Mouse (Mus musculus): ENCODE measurements at regions not wholly inside any gene's neighbourhood (a gene's known extent, or its start where the extent isn't known, plus 50 kb on each side); places are given as distances from the start of the nearest gene placed in this dataset.
"Not testable (repeated sequence)": the region's sequence is repeated elsewhere in the genome, so short reads cannot be mapped to it uniquely, and the experiment has no call there.

DNA sequence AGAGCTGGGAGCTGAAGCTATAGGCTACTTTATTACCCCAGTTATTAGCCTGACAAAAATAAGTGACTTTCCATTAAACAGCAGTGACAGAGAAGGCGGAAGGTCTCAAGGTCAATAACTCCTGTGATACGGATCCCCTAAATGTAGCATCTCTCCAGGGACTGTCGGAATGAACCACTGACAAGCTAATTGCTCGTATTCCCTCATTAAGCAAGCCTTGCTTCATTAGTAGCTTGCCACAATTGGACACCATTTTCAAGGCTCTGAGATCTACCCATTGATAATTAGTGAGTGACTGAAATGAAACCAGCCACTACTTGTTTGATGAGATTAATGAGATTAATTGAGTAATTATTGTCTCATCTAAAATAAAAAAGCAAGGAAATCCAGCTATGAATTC, 99.8 kb upstream of the Slc25a13 start:
- Histone ChIP-seq H3K27ac (ENCODE audit: low read depth, low read length) (no peak overlapping the region), H3K9me3 (ENCODE audit: control insufficient read depth, low read length) (no peaks in the 10 kb centered on the region), H3K4me1 (ENCODE audit: control insufficient read depth, insufficient read depth, low read length) (no peaks in the 10 kb centered on the region), H3K9ac (ENCODE audit: low read length) (no peak overlapping the region), H3K27me3 (ENCODE audit: control insufficient read depth, insufficient read depth, low read length) (no peaks in the 10 kb centered on the region), H3K4me3 (ENCODE audit: low read depth, low read length) (no peak overlapping the region), H3K36me3 (ENCODE audit: control insufficient read depth, insufficient read depth, low read length) (no peaks in the 10 kb centered on the region), H3K4me2 (ENCODE audit: low read depth) (no peak overlapping the region)
- no peak for DNase-seq (ENCODE audit: low spot score)
- 79% methylated on average over 4 of the region's 4 CpGs for WGBS
- no peak for ATAC-seq (ENCODE audit: insufficient read depth, low FRiP score, low TSS enrichment)

DNA sequence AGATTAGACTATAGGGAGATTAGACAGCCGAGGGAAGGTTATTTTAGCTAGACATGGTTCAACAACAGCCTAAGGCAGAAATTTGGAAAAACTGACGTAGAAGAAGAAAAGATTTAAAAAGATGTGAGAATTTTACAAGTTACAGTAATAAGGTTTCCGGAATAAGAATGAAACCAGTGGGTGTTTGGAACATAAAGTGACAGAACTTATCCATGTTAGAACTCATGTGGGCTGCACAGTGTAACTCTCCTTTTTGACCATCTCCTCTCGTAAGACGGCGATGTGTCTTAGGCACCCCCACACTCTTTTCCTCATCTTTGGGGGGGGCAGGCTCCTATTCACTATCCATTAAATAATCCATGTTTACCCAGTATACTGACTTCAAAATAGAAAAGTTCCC, 96.2 kb upstream of the Slc25a13 start:
- Histone ChIP-seq H3K4me1 (ENCODE audit: control insufficient read depth, insufficient read depth, low read length) (no peaks in the 10 kb centered on the region), H3K4me3 (ENCODE audit: low read depth, low read length) (no peak overlapping the region), H3K9ac (ENCODE audit: low read length) (no peak overlapping the region), H3K27ac (ENCODE audit: low read depth, low read length) (no peak overlapping the region), H3K4me2 (ENCODE audit: low read depth) (no peak overlapping the region), H3K9me3 (ENCODE audit: control insufficient read depth, low read length) (no peaks in the 10 kb centered on the region), H3K27me3 (ENCODE audit: control insufficient read depth, insufficient read depth, low read length) (no peaks in the 10 kb centered on the region), H3K36me3 (ENCODE audit: control insufficient read depth, insufficient read depth, low read length) (no peaks in the 10 kb centered on the region)
- WGBS, result 93% methylated on average over 6 of the region's 6 CpGs
- ATAC-seq (ENCODE audit: insufficient read depth, low FRiP score, low TSS enrichment) (no peak), DNase-seq (ENCODE audit: low spot score) (no peak)

DNA sequence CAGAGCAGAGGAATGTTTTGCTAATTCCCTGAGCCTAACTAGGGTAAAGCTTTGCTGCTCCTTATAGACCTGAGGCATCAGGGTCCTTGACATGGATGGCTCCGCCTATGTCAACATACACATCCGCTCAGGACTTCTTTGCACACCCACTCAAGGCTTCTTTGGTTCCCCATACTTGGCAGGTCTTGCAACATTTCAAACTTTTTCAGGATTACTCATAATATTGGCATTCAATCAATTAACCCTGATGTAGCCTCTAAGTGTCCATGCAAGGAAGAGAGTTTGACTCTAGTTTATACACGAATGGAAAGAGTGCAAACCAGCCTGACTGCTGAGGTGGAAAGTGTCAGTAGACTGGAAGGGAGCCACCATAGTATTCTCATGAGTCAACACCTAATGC, 93.2 kb upstream of the Slc25a13 start:
- no peak overlapping the region for H3K4me3 ChIP-seq (ENCODE audit: low read depth, low read length)
- no peaks in the 10 kb centered on the region for H3K4me1 ChIP-seq (ENCODE audit: control insufficient read depth, insufficient read depth, low read length)
- 85% methylated on average over 3 of the region's 3 CpGs for WGBS
- no peak overlapping the region for H3K4me2 ChIP-seq (ENCODE audit: low read depth)
- H3K27me3 ChIP-seq (ENCODE audit: control insufficient read depth, insufficient read depth, low read length), result no peaks in the 10 kb centered on the region
- H3K9me3 ChIP-seq (ENCODE audit: control insufficient read depth, low read length), result no peaks in the 10 kb centered on the region
- H3K9ac ChIP-seq (ENCODE audit: low read length), result no peak overlapping the region
- ATAC-seq (ENCODE audit: insufficient read depth, low FRiP score, low TSS enrichment) (no peak), DNase-seq (ENCODE audit: low spot score) (no peak)
- no peaks in the 10 kb centered on the region for H3K36me3 ChIP-seq (ENCODE audit: control insufficient read depth, insufficient read depth, low read length)
- no peak overlapping the region for H3K27ac ChIP-seq (ENCODE audit: low read depth, low read length)

DNA sequence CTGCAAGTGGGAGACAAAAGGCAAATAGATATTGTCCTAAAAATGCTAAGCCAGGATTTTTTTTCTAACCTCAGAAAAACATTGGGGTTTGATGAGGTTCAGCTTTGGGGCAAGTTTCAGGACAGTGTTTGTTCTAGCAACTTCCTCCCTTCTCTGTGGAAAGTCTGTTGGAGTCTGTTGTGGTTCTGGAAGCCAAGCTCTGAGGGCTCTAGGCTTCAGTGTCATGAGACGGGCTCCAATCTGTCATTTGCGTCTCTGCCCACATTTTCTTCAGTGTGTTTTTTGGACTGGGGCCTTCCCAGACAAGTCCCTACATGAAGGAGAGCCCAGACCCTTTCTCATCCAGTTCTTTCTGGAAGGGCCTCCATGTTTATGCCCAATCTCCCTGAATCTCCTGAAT, 90.6 kb upstream of the Slc25a13 start:
- no peak overlapping the region for H3K27ac ChIP-seq (ENCODE audit: low read depth, low read length)
- no peak for DNase-seq (ENCODE audit: low spot score)
- no peaks in the 10 kb centered on the region for H3K9me3 ChIP-seq (ENCODE audit: control insufficient read depth, low read length)
- ATAC-seq (ENCODE audit: insufficient read depth, low FRiP score, low TSS enrichment), result no peak
- WGBS, result 93% methylated on average over 2 of the region's 2 CpGs
- no peak overlapping the region for H3K4me2 ChIP-seq (ENCODE audit: low read depth)
- no peaks in the 10 kb centered on the region for H3K27me3 ChIP-seq (ENCODE audit: control insufficient read depth, insufficient read depth, low read length)
- no peak overlapping the region for H3K4me3 ChIP-seq (ENCODE audit: low read depth, low read length)
- no peak overlapping the region for H3K9ac ChIP-seq (ENCODE audit: low read length)
- no peaks in the 10 kb centered on the region for H3K4me1 ChIP-seq (ENCODE audit: control insufficient read depth, insufficient read depth, low read length)
- H3K36me3 ChIP-seq (ENCODE audit: control insufficient read depth, insufficient read depth, low read length), result no peaks in the 10 kb centered on the region

DNA sequence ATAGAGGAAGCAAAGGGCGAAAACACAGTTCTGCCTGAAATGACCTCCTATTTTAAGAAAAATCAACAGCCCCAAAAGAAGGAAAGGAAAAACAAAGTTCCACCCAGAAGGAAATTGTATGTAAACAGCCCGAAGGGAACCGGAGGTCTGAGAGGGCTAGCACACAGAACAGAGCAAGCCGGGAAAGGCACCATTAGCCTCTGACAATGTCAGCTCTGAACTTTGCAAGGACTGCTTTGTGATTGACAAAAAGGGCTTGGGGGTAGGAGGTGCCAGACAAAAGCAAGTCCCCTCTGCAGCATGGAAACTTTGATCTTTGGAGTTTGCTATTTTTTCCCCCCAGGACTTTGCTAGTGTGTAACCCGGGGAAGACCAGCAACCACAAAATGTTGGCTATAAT, 86.8 kb upstream of the Slc25a13 start:
- H3K36me3 ChIP-seq (ENCODE audit: control insufficient read depth, insufficient read depth, low read length), result no peaks in the 10 kb centered on the region
- H3K27me3 ChIP-seq (ENCODE audit: control insufficient read depth, insufficient read depth, low read length), result no peaks in the 10 kb centered on the region
- H3K27ac ChIP-seq (ENCODE audit: low read depth, low read length), result no peak overlapping the region
- no peak overlapping the region for H3K4me3 ChIP-seq (ENCODE audit: low read depth, low read length)
- H3K4me2 ChIP-seq (ENCODE audit: low read depth), result no peak overlapping the region
- H3K4me1 ChIP-seq (ENCODE audit: control insufficient read depth, insufficient read depth, low read length), result no peaks in the 10 kb centered on the region
- ATAC-seq (ENCODE audit: insufficient read depth, low FRiP score, low TSS enrichment) (no peak), DNase-seq (ENCODE audit: low spot score) (no peak)
- H3K9ac ChIP-seq (ENCODE audit: low read length), result no peak overlapping the region
- H3K9me3 ChIP-seq (ENCODE audit: control insufficient read depth, low read length), result no peaks in the 10 kb centered on the region
- 27% methylated on average over 5 of the region's 5 CpGs for WGBS

DNA sequence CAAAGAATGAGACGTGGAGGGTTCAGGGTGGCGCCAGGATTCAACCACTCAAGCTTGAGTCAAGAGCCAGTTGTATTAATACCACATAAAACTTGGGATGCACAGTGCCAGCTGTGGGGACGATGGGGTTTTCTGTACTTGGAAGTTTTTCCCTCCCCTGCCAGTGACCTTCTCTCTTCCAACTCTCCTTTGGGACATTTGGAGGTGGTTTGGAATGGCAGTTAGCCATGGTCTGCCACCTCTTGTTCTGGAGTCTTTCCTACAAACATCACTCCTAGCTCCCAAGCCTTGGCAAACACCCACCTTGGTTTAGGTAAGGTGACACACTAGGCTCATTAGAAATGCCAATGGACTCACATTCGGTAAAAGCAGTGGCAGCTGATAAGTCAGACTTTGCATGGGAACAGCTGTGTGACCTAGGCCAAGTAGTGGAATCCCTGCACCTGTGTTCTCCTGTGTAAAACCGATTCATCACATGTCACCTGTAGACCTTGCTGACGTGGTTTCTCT, 84.1 kb upstream of the Slc25a13 start:
- H3K4me3 ChIP-seq (ENCODE audit: low read depth, low read length), result no peak overlapping the region
- ATAC-seq (ENCODE audit: insufficient read depth, low FRiP score, low TSS enrichment), result no peak
- H3K9me3 ChIP-seq (ENCODE audit: control insufficient read depth, low read length), result no peaks in the 10 kb centered on the region
- DNase-seq (ENCODE audit: low spot score), result no peak
- no peak overlapping the region for H3K9ac ChIP-seq (ENCODE audit: low read length)
- no peaks in the 10 kb centered on the region for H3K36me3 ChIP-seq (ENCODE audit: control insufficient read depth, insufficient read depth, low read length)
- H3K4me2 ChIP-seq (ENCODE audit: low read depth), result no peak overlapping the region
- no peaks in the 10 kb centered on the region for H3K4me1 ChIP-seq (ENCODE audit: control insufficient read depth, insufficient read depth, low read length)
- H3K27ac ChIP-seq (ENCODE audit: low read depth, low read length), result no peak overlapping the region
- WGBS, result 87% methylated on average over 6 of the region's 6 CpGs
- H3K27me3 ChIP-seq (ENCODE audit: control insufficient read depth, insufficient read depth, low read length), result no peaks in the 10 kb centered on the region

DNA sequence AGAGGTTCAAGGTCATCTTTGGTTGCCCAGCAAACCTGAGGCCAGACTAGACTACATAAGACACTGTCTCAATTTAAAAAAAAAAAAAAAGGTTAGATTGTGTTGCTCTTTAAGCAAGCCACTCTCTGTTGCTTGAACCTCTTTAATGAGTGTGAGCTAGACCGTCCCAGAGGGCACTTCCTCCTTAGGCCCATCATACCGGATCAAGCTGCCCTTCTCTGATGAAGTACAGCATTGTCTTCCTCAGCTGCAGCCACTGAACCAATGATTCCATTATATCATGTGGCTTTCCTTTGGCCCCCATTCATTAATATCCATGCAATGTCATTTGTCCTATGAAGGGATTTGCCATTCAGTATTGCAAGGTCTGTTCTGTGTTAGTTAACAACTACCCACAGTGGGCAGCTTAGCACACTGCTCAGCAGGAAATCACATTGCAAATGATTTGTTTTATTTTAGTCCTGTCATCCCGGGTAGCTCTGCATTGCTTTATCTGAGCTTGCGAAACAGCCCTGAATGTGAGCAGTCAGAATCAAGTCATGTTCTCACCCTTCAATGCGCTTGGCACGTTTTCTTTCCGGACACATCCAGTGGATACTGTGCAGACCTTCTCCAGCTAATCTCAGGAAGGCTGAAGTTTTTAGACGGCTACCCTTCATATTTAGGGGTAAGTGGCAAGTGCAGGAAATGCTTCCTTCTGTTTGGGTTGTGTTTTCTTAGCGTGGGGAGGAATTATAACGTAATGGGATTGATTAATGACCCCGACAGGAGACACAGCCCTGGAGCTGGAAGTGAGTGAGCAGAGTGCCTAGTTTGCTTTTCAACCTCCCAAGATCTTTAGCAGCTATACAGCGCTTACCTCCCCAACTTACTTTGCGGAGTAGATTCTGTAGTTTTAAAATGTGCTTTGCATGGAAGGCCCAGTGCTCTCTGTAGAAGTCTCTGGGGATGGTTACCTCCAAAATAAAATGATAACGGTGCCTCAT, 82.2 kb upstream of the Slc25a13 start:
- 72% methylated on average over 14 of the region's 14 CpGs for WGBS
- ATAC-seq (ENCODE audit: insufficient read depth, low FRiP score, low TSS enrichment) (no peak), DNase-seq (ENCODE audit: low spot score) (no peak)
- Histone ChIP-seq H3K9ac (ENCODE audit: low read length) (no peak overlapping the region), H3K36me3 (ENCODE audit: control insufficient read depth, insufficient read depth, low read length) (no peaks in the 10 kb centered on the region), H3K4me3 (ENCODE audit: low read depth, low read length) (no peak overlapping the region), H3K4me2 (ENCODE audit: low read depth) (no peak overlapping the region), H3K27ac (ENCODE audit: low read depth, low read length) (no peak overlapping the region), H3K27me3 (ENCODE audit: control insufficient read depth, insufficient read depth, low read length) (no peaks in the 10 kb centered on the region), H3K9me3 (ENCODE audit: control insufficient read depth, low read length) (no peaks in the 10 kb centered on the region), H3K4me1 (ENCODE audit: control insufficient read depth, insufficient read depth, low read length) (no peaks in the 10 kb centered on the region)

DNA sequence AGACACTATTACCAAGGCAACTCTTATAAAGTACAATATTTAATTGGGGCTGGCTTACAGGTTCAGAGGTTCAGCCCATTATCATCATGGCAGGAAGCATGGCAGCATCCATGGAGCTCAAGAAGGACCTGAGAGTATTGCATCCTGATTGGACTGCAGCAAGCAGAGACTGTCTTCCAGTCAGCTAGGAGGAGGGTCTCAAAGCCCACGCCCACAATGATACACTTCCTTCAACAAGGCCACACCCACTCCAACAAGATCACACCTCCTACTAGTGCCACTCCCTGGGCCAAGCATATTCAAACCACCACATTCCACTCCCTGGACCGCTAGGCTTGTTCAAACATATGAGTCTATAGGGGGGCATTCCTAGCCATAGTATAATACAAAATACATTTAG, 78.6 kb upstream of the Slc25a13 start:
- H3K4me3 ChIP-seq (ENCODE audit: low read depth, low read length); H3K27ac ChIP-seq (ENCODE audit: low read depth, low read length); H3K27me3 ChIP-seq (ENCODE audit: control insufficient read depth, insufficient read depth, low read length); H3K9me3 ChIP-seq (ENCODE audit: control insufficient read depth, low read length); H3K36me3 ChIP-seq (ENCODE audit: control insufficient read depth, insufficient read depth, low read length); H3K9ac ChIP-seq (ENCODE audit: low read length); H3K4me2 ChIP-seq (ENCODE audit: low read depth); H3K4me1 ChIP-seq (ENCODE audit: control insufficient read depth, insufficient read depth, low read length); DNase-seq (ENCODE audit: low spot score); ATAC-seq (ENCODE audit: insufficient read depth, low FRiP score, low TSS enrichment): not testable (repeated sequence)
- WGBS, result 88% methylated on average over 2 of the region's 2 CpGs

DNA sequence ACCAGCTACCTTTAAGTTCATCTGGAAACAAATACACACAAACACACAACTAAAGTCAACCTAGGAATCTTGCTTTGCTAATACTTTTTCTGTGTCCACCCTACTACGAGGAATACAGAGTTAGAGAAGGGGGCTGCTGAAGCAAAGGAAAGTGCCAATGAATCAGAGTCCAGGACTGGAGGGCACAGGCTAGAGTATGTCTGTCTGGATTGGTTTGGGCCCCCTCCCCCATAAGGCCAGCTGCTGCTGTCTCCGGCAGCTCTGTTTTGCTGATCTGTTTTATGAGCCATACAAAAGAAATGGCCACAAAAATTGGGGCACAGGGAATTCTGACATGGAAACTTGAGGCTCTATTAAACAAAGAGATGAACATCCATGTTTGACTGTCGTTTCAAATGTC, 74.8 kb upstream of the Slc25a13 start:
- Histone ChIP-seq H3K36me3 (ENCODE audit: control insufficient read depth, insufficient read depth, low read length) (no peaks in the 10 kb centered on the region), H3K27ac (ENCODE audit: low read depth, low read length) (no peak overlapping the region), H3K4me1 (ENCODE audit: control insufficient read depth, insufficient read depth, low read length) (no peaks in the 10 kb centered on the region), H3K27me3 (ENCODE audit: control insufficient read depth, insufficient read depth, low read length) (no peaks in the 10 kb centered on the region), H3K9me3 (ENCODE audit: control insufficient read depth, low read length) (no peaks in the 10 kb centered on the region), H3K4me3 (ENCODE audit: low read depth, low read length) (no peak overlapping the region), H3K9ac (ENCODE audit: low read length) (no peak overlapping the region), H3K4me2 (ENCODE audit: low read depth) (no peak overlapping the region)
- DNase-seq (ENCODE audit: low spot score) (no peak), ATAC-seq (ENCODE audit: insufficient read depth, low FRiP score, low TSS enrichment) (no peak)
- 38% methylated on average over 3 of the region's 3 CpGs for WGBS
